Mouse (Mus musculus): Measurements from ENCODE around the gene Mier3. TPM values are rescaled to one million over a fixed set of nuclear protein-coding genes. Genes with fewer than 3 reads are reported as not detected.

Mier3 gene
- total RNA-seq, 1 experiment = 16.5 TPM

GRCm38 (mm10) chr13:111726898-111727297, 46.1 kb downstream of the Mier3 start:
- no peaks in the 10 kb centered on the region for H3K4me1 ChIP-seq (ENCODE audit: control insufficient read depth in 2 of 2, insufficient read depth in 2 of 2, low read length in 2 of 2, poor library complexity in 1 of 2)
- no peaks in the 10 kb centered on the region; the same call in 1 of the 2 replicates for H3K36me3 ChIP-seq (ENCODE audit: control insufficient read depth, insufficient read depth, low read length, poor library complexity, severe bottlenecking)
- DNase-seq (ENCODE audit: low read depth, low spot score) = no peak
- H3K9me3 ChIP-seq (ENCODE audit: control insufficient read depth, insufficient read depth, low read depth, low read length) = peaks cover 10% of the 10 kb centered on the region; the same call in 1 of the 2 replicates
- no peak overlapping the region for H3K27ac ChIP-seq (ENCODE audit: insufficient read depth, low read depth, low read length, poor library complexity, severe bottlenecking)
- H3K4me3 ChIP-seq (ENCODE audit: insufficient read depth in 1 of 2, low read depth in 1 of 2, low read length in 2 of 2, poor library complexity in 1 of 2, severe bottlenecking in 1 of 2) = no peak overlapping the region
- no peak overlapping the region for H3K9ac ChIP-seq (ENCODE audit: insufficient read depth, low read depth, low read length, poor library complexity, severe bottlenecking)
- TF ChIP-seq ZNF384 (IDR thresholded peaks at IDR 0.05; ENCODE audit: low read depth, low read length) (no peak), HCFC1 (IDR thresholded peaks at IDR 0.05; ENCODE audit: borderline replicate concordance, insufficient read depth, low read length) (no peak), MAFK (IDR thresholded peaks at IDR 0.05; ENCODE audit: insufficient read depth, low read depth, low read length) (no peak), ZC3H11A (IDR thresholded peaks at IDR 0.05; ENCODE audit: borderline replicate concordance, low read depth, low read length) (no peak), CHD2 (IDR thresholded peaks at IDR 0.05; ENCODE audit: low read depth, low read length) (no peak)
- in situ Hi-C loops (cut with MboI; ENCODE audit: low sequenced_read_pairs in 2 of 2, unreplicated experiment in 2 of 2) = loop anchor here in 1 of 2 experiments (25.0 kb wide), 1 partner anchor 190 kb away; the partner anchor contains the start of gene Gm49496

GRCm38 (mm10) chr13:111741204-111741990, 60.6 kb downstream of the Mier3 start:
- no peak overlapping the region for H3K4me3 ChIP-seq (ENCODE audit: insufficient read depth in 1 of 2, low read depth in 1 of 2, low read length in 2 of 2, poor library complexity in 1 of 2, severe bottlenecking in 1 of 2)
- H3K27ac ChIP-seq (ENCODE audit: insufficient read depth, low read depth, low read length, poor library complexity, severe bottlenecking) = no peak overlapping the region
- no peak overlapping the region for H3K9ac ChIP-seq (ENCODE audit: insufficient read depth, low read depth, low read length, poor library complexity, severe bottlenecking)
- in situ Hi-C loops (cut with MboI; ENCODE audit: low sequenced_read_pairs in 2 of 2, unreplicated experiment in 2 of 2) = loop anchor here in 1 of 2 experiments (25.0 kb wide), 1 partner anchor 204 kb away; the partner anchor contains the start of gene Gm49496
- TF ChIP-seq MAFK (IDR thresholded peaks at IDR 0.05; ENCODE audit: insufficient read depth, low read depth, low read length) = no peak
- no peak for TF ChIP-seq ZNF384 (IDR thresholded peaks at IDR 0.05; ENCODE audit: low read depth, low read length)
- TF ChIP-seq CHD2 (IDR thresholded peaks at IDR 0.05; ENCODE audit: low read depth, low read length) = no peak
- no peaks in the 10 kb centered on the region for H3K4me1 ChIP-seq (ENCODE audit: control insufficient read depth in 2 of 2, insufficient read depth in 2 of 2, low read length in 2 of 2, poor library complexity in 1 of 2)
- H3K9me3 ChIP-seq (ENCODE audit: control insufficient read depth, insufficient read depth, low read depth, low read length) = no peaks in the 10 kb centered on the region
- no peak for DNase-seq (ENCODE audit: low read depth, low spot score)
- no peaks in the 10 kb centered on the region for H3K36me3 ChIP-seq (ENCODE audit: control insufficient read depth, insufficient read depth, low read length, poor library complexity, severe bottlenecking)

- Histone ChIP-seq H3K4me3 (ENCODE audit: insufficient read depth in 1 of 2, low read depth in 1 of 2, low read length in 2 of 2, poor library complexity in 1 of 2, severe bottlenecking in 1 of 2) (no peak overlapping the region), H3K36me3 (ENCODE audit: control insufficient read depth, insufficient read depth, low read length, poor library complexity, severe bottlenecking) (no peaks in the 10 kb centered on the region), H3K4me1 (ENCODE audit: control insufficient read depth in 2 of 2, insufficient read depth in 2 of 2, low read length in 2 of 2, poor library complexity in 1 of 2) (no peaks in the 10 kb centered on the region), H3K9me3 (ENCODE audit: control insufficient read depth, insufficient read depth, low read depth, low read length) (no peaks in the 10 kb centered on the region), H3K27ac (ENCODE audit: insufficient read depth, low read depth, low read length, poor library complexity, severe bottlenecking) (no peak overlapping the region), H3K9ac (ENCODE audit: insufficient read depth, low read depth, low read length, poor library complexity, severe bottlenecking) (no peak overlapping the region)
- peak; percentile 74 for DNase-seq (ENCODE audit: low read depth, low spot score)
- TF ChIP-seq CHD2 (IDR thresholded peaks at IDR 0.05; ENCODE audit: low read depth, low read length) (no peak), ZNF384 (IDR thresholded peaks at IDR 0.05; ENCODE audit: low read depth, low read length) (peak; percentile 100), ZC3H11A (IDR thresholded peaks at IDR 0.05; ENCODE audit: borderline replicate concordance, low read depth, low read length) (peak; percentile 93)
- in situ Hi-C loops (cut with MboI; ENCODE audit: low sequenced_read_pairs in 2 of 2, unreplicated experiment in 2 of 2) = loop anchor here in 1 of 2 experiments (25.0 kb wide), 1 partner anchor 205 kb away; the partner anchor contains the start of gene Gm49496
Observed at GRCm38 (mm10) chr13:111741991-111742615, 61.3 kb downstream of the Mier3 start.

- DNase-seq (ENCODE audit: low read depth, low spot score) = no peak
- H3K27ac ChIP-seq (ENCODE audit: insufficient read depth, low read depth, low read length, poor library complexity, severe bottlenecking) = no peak overlapping the region
- no peak overlapping the region for H3K4me3 ChIP-seq (ENCODE audit: insufficient read depth in 1 of 2, low read depth in 1 of 2, low read length in 2 of 2, poor library complexity in 1 of 2, severe bottlenecking in 1 of 2)
- peaks cover 0 to 5% of the 10 kb centered on the region in 2 experiments; a peak in 1 of 4 replicates for H3K4me1 ChIP-seq (ENCODE audit: control insufficient read depth in 2 of 2, insufficient read depth in 2 of 2, low read length in 2 of 2, poor library complexity in 1 of 2)
- in situ Hi-C loops (cut with MboI; ENCODE audit: low sequenced_read_pairs in 2 of 2, unreplicated experiment in 2 of 2) = loop anchor here in 1 of 2 experiments (25.0 kb wide), 1 partner anchor 207 kb away; the partner anchor contains the start of gene Gm49496
- H3K9me3 ChIP-seq (ENCODE audit: control insufficient read depth, insufficient read depth, low read depth, low read length) = no peaks in the 10 kb centered on the region
- peaks cover 4% of the 10 kb centered on the region; the same call in 1 of the 2 replicates for H3K36me3 ChIP-seq (ENCODE audit: control insufficient read depth, insufficient read depth, low read length, poor library complexity, severe bottlenecking)
- no peak overlapping the region for H3K9ac ChIP-seq (ENCODE audit: insufficient read depth, low read depth, low read length, poor library complexity, severe bottlenecking)
- TF ChIP-seq MAFK (IDR thresholded peaks at IDR 0.05; ENCODE audit: insufficient read depth, low read depth, low read length) (no peak), ZC3H11A (IDR thresholded peaks at IDR 0.05; ENCODE audit: borderline replicate concordance, low read depth, low read length) (no peak), ZNF384 (IDR thresholded peaks at IDR 0.05; ENCODE audit: low read depth, low read length) (no peak), CHD2 (IDR thresholded peaks at IDR 0.05; ENCODE audit: low read depth, low read length) (no peak), HCFC1 (IDR thresholded peaks at IDR 0.05; ENCODE audit: borderline replicate concordance, insufficient read depth, low read length) (no peak)
Observed at GRCm38 (mm10) chr13:111744233-111745000, 63.6 kb downstream of the Mier3 start.

Measured in ES-E14 (cell line).